Mouse (Mus musculus) forebrain, embryonic 12.5 days (tissue): Measurements from ENCODE around the gene Shcbp1l. TPM values are rescaled to one million over a fixed set of nuclear protein-coding genes. Genes with fewer than 3 reads are reported as not detected.

Experiments
- ATAC-seq: fragments of 200-750 bp; cut with Nextera tagmentation; 2 replicates; pipeline ENCODE4 v1.8.0; 2017; ENCODE audit warnings: moderate TSS enrichment; ENCODE audit not compliant: low FRiP score
- H3K27ac ChIP-seq: fragments of 300-500 bp; sonication (generic); 2 replicates; pipeline ENCODE4 v1.5.1; 2016; ENCODE audit warnings: mild to moderate bottlenecking
- H3K27me3 ChIP-seq: fragments of 300-500 bp; sonication (generic); 2 replicates; pipeline ENCODE4 v1.6.1; 2016; ENCODE audit warnings: mild to moderate bottlenecking
- H3K36me3 ChIP-seq: fragments of 300-500 bp; sonication (generic); replicated peaks from 2 replicates; pipeline ENCODE4 v1.6.1; 2016; ENCODE audit warnings: mild to moderate bottlenecking
- H3K4me1 ChIP-seq: fragments of 300-500 bp; sonication (generic); 2 replicates; pipeline ENCODE4 v1.6.1; 2016
- H3K4me2 ChIP-seq: fragments of 300-500 bp; sonication (generic); 2 replicates; pipeline ENCODE4 v1.6.1; 2016; ENCODE audit warnings: mild to moderate bottlenecking, moderate library complexity
- H3K4me3 ChIP-seq: fragments of 300-500 bp; sonication (generic); replicated peaks from 2 replicates; pipeline ENCODE4 v1.5.1; 2016; ENCODE audit warnings: mild to moderate bottlenecking
- H3K9ac ChIP-seq: fragments of 300-500 bp; sonication (generic); 2 replicates; pipeline ENCODE4 v1.6.1; 2016; ENCODE audit warnings: mild to moderate bottlenecking
- H3K9me3 ChIP-seq: fragments of 300-500 bp; sonication (generic); 2 replicates; pipeline ENCODE4 v1.6.1; 2016
- WGBS: fragments of 180-500 bp; shearing (Covaris S2); methylation state at CpG from one replicate; pipeline ENCODE4 v1.1.7; 2016; 5-methylcytosine and 5-hydroxymethylcytosine counted together
- polyA plus RNA-seq: library from polyadenylated mRNA; unstranded; fragments of >200 nt; fragmentation: Nextera tagmentation; extraction: Ambion mirVana; gene quantifications from 2 replicates; pipeline ENCODE4 v1.2.1, GENCODE M21; 2016

The Shcbp1l gene
- polyA plus RNA-seq, 1 experiment from 2014 or later = 0.29 TPM

DNA sequence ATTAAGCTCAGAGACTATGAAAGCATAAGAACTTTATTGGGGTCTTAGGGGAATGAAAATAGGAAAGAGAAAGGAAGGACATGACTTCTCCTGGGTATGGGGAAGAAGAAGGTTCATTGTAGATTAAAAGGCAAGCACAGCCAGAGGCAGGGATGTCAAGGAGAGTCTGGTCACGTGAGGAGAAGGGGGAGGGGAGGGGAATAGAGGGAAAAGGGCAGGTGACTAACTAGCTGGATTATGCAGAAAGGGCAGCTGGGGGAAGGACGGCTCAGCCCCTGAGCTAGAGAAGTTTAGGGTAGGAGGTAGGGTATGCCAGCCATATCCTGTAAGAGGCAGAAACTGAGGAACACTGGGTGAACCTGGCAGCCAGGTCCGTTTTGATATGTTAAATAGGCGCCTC lies 68.4 kb downstream of the Shcbp1l start:
- Histone ChIP-seq H3K9ac (no peak overlapping the region), H3K4me3 (no peak overlapping the region), H3K4me1 (no peaks in the 10 kb centered on the region), H3K36me3 (no peaks in the 10 kb centered on the region), H3K4me2 (no peak overlapping the region), H3K9me3 (no peaks in the 10 kb centered on the region), H3K27ac (no peak overlapping the region), H3K27me3 (no peaks in the 10 kb centered on the region)
- WGBS = 23% methylated on average over 4 of the region's 4 CpGs
- ATAC-seq = no peak

DNA sequence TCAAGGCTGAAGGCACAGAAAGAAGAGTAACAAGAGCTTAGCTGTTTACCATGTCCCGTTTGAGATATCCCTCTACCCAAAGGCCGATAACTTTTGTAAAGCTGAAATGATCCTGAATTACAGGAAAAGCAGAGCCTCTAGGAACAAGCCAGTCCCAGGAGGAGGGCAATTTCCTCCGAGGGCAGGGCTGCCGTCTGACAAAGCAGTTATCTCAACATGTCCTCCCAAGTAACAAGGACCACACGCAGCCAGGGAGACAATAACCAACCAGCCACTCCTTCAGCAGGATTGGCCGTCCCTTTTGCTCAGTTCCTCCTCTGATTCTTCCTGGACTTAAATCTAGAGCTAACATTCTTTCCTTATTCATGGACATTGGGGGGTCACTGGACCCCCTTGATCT lies 69.0 kb downstream of the Shcbp1l start:
- ATAC-seq = no peak
- no peaks in the 10 kb centered on the region for H3K36me3 ChIP-seq
- WGBS = 37% methylated on average over 6 of the region's 6 CpGs
- no peaks in the 10 kb centered on the region for H3K9me3 ChIP-seq
- no peaks in the 10 kb centered on the region for H3K4me1 ChIP-seq
- H3K27me3 ChIP-seq = no peaks in the 10 kb centered on the region
- no peak overlapping the region for H3K9ac ChIP-seq
- no peak overlapping the region for H3K4me2 ChIP-seq
- H3K27ac ChIP-seq = no peak overlapping the region
- H3K4me3 ChIP-seq = no peak overlapping the region

DNA sequence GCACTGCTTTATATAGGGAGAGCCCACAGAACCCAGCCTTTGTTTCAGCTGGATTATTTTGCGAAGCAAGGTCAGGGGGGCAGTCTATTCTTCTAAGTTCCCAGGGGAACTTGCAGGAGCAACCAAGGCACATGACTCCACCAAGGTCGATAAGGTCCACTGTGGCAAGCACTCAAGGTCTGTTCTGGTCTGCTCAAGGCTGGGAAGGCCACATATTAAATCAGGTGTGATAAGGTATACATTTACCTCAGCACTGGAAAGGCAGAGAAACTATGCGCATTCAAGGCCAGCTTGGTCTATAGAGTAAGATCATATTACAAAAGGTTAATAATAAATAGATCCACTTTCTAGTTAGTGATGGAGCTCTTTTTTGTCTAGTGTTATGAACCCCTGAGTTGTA lies 71.1 kb downstream of the Shcbp1l start:
- H3K27ac ChIP-seq = no peak overlapping the region
- ATAC-seq = no peak

GRCm38 (mm10) chr1:153500030-153500429 lies 75.1 kb downstream of the Shcbp1l start:
- Histone ChIP-seq H3K4me1 (no peaks in the 10 kb centered on the region), H3K9ac (no peak overlapping the region), H3K9me3 (no peaks in the 10 kb centered on the region), H3K36me3 (no peaks in the 10 kb centered on the region), H3K27ac (no peak overlapping the region), H3K4me3 (no peak overlapping the region), H3K4me2 (no peak overlapping the region), H3K27me3 (no peaks in the 10 kb centered on the region)
- WGBS = 93% methylated on average over 9 of the region's 9 CpGs
- no peak for ATAC-seq

More for the DNA sequence above, 71.1 kb downstream of the Shcbp1l start:
- no peak overlapping the region for H3K9ac ChIP-seq
- no peaks in the 10 kb centered on the region for H3K27me3 ChIP-seq
- WGBS = 77% methylated on average over 3 of the region's 3 CpGs
- no peaks in the 10 kb centered on the region for H3K4me1 ChIP-seq
- H3K4me3 ChIP-seq = no peak overlapping the region
- H3K9me3 ChIP-seq = no peaks in the 10 kb centered on the region
- H3K36me3 ChIP-seq = no peaks in the 10 kb centered on the region
- no peak overlapping the region for H3K4me2 ChIP-seq

GRCm38 (mm10) chr1:153501644-153502321 lies 76.8 kb downstream of the Shcbp1l start:
- Histone ChIP-seq H3K9me3 (no peaks in the 10 kb centered on the region), H3K36me3 (no peaks in the 10 kb centered on the region), H3K4me1 (no peaks in the 10 kb centered on the region), H3K27ac (no peak overlapping the region), H3K4me3 (no peak overlapping the region), H3K4me2 (no peak overlapping the region), H3K27me3 (no peaks in the 10 kb centered on the region), H3K9ac (no peak overlapping the region)
- no peak for ATAC-seq
- WGBS = 61% methylated on average over 5 of the region's 5 CpGs

Other genes with a start within 250 kb of the Shcbp1l start
- gene Lamc2, start 238.7 kb upstream of the Shcbp1l start, polyA plus RNA-seq = 0.47 and 0.94 TPM in 2 replicates
- gene Lamc1, start 92.4 kb upstream of the Shcbp1l start, polyA plus RNA-seq = 26.0 and 26.3 TPM in 2 replicates
- 51.1 and 58.9 TPM in 2 replicates for gene Dhx9, start 62.5 kb downstream of the Shcbp1l start, polyA plus RNA-seq
- 10.9 and 11.1 TPM in 2 replicates for gene Npl, start 124.9 kb downstream of the Shcbp1l start, polyA plus RNA-seq
- gene Rgs8, start 227.9 kb downstream of the Shcbp1l start, polyA plus RNA-seq = 24.3 and 25.1 TPM in 2 replicates